ENCODE assay signal across 8 mouse cellular contexts in the genomic region with DNA sequence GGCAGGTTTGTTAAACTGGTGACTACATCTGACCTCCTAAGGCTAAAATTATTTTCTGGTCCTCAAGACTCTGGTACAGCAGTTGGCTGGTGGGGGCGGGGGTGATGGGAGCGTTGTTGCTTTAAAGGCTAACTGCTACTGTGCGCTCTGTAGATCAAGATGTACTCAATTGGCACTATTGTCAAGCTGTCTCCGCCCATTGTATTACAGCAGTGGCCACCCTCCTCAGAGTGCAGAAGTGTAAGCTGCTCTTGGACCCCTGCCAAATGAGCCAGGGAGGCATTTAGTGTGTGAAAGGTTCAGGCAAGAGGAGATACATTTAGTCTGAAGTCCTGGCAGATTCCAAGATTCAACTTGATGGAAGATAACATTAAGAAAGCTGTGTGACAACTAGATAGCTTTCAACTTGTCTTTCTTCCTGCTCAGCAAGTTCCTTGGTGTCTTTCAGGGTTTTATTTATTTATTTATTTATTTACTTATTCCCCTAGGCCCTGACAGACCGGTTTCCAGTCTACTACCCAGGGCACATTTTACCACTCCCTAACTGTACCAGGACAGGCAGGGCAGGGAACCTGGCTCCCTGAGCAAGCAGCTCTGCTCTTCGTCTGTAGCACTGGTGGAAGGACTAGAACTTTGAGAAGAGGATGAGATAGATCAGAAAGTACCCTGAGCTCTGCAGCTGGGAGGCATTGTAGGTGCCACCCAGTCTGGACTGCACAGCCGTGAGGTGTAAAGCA.
DNase-seq lines count a peak whose midpoint lies in the region; ATAC-seq and TF ChIP-seq lines count a peak whose summit lies in the region.

No protein-coding gene starts in this region.

- peaks cover 33% of the 10 kb centered on the region for H3K27me3 ChIP-seq in embryonic facial prominence, embryonic 15.5 days
- H3K27me3 ChIP-seq in hindbrain, embryonic 16.5 days (replicated peaks; ENCODE audit: control insufficient read depth, insufficient read depth, low read length) = no peaks in the 10 kb centered on the region
- H3K27me3 ChIP-seq in stomach, postnatal 0 days (ENCODE audit: control insufficient read depth, insufficient read depth, low read length) = no peaks in the 10 kb centered on the region

- no peak overlapping the region for H3K4me2 ChIP-seq in embryonic facial prominence, embryonic 15.5 days (replicated peaks)
- H3K4me2 ChIP-seq in hindbrain, embryonic 16.5 days (ENCODE audit: low read length) = peak overlapping the region; percentile 79
- H3K4me2 ChIP-seq in stomach, postnatal 0 days (replicated peaks; ENCODE audit: low read depth) = no peak overlapping the region; the same call in 1 of the 2 replicates

- no peaks in the 10 kb centered on the region for H3K36me3 ChIP-seq in embryonic facial prominence, embryonic 15.5 days
- no peaks in the 10 kb centered on the region for H3K36me3 ChIP-seq in hindbrain, embryonic 16.5 days (ENCODE audit: control insufficient read depth, insufficient read depth, low read length)
- no peaks in the 10 kb centered on the region for H3K36me3 ChIP-seq in stomach, postnatal 0 days (ENCODE audit: control insufficient read depth, insufficient read depth, low read length)

- no peaks in the 10 kb centered on the region for H3K9me3 ChIP-seq in embryonic facial prominence, embryonic 15.5 days (replicated peaks)
- H3K9me3 ChIP-seq in hindbrain, embryonic 16.5 days (ENCODE audit: control insufficient read depth, low read length) = no peaks in the 10 kb centered on the region
- no peaks in the 10 kb centered on the region for H3K9me3 ChIP-seq in stomach, postnatal 0 days (ENCODE audit: control insufficient read depth, low read length)

- ATAC-seq in embryonic facial prominence, embryonic 15.5 days (ENCODE audit: insufficient number of reproducible peaks, low FRiP score, low TSS enrichment, low read depth) = peak; percentile 70; the same call in 1 of the 2 replicates
- ATAC-seq in hindbrain, embryonic 16.5 days = peak; percentile 21; the same call in 1 of the 2 replicates
- ATAC-seq in stomach, postnatal 0 days (ENCODE audit: low FRiP score, low TSS enrichment) = peak; percentile 85

- DNase-seq in gastrocnemius, postnatal 25 days = peak; percentile 21
- DNase-seq in gastrocnemius, postnatal 36 days = no peak
- DNase-seq in Muller cell, postnatal 12 days (ENCODE audit: inconsistent ontology term) = peak; percentile 24
- DNase-seq in lung, postnatal 4 days = peak; percentile 63 to 78
- DNase-seq in stomach, postnatal 0 days (ENCODE audit: low spot score) = peak; percentile 79
- DNase-seq in frontal cortex, postnatal 25 days (ENCODE audit: low spot score in 2 of 2) = no peak

- peaks cover 13% of the 10 kb centered on the region for H3K4me1 ChIP-seq in embryonic facial prominence, embryonic 15.5 days
- peaks cover 32% of the 10 kb centered on the region for H3K4me1 ChIP-seq in hindbrain, embryonic 16.5 days (ENCODE audit: control insufficient read depth, insufficient read depth, low read depth, low read length)
- no peaks in the 10 kb centered on the region for H3K4me1 ChIP-seq in stomach, postnatal 0 days (replicated peaks; ENCODE audit: control insufficient read depth, insufficient read depth)

- no peak overlapping the region for H3K9ac ChIP-seq in embryonic facial prominence, embryonic 15.5 days
- H3K9ac ChIP-seq in hindbrain, embryonic 16.5 days (ENCODE audit: low read depth, low read length) = no peak overlapping the region
- H3K9ac ChIP-seq in stomach, postnatal 0 days (ENCODE audit: low read length) = no peak overlapping the region

- H3K4me3 ChIP-seq in embryonic facial prominence, embryonic 15.5 days (replicated peaks) = no peak overlapping the region
- H3K4me3 ChIP-seq in hindbrain, embryonic 16.5 days (ENCODE audit: low read length) = no peak overlapping the region
- no peak overlapping the region for H3K4me3 ChIP-seq in stomach, postnatal 0 days (ENCODE audit: low read depth, low read length)

- peak overlapping the region; percentile 17; the same call in 1 of the 2 replicates for H3K27ac ChIP-seq in embryonic facial prominence, embryonic 15.5 days (replicated peaks)
- H3K27ac ChIP-seq in hindbrain, embryonic 16.5 days (ENCODE audit: low read depth, low read length) = no peak overlapping the region
- H3K27ac ChIP-seq in stomach, postnatal 0 days (replicated peaks) = peak overlapping the region; percentile 78

- intact Hi-C loops in gastrocnemius, postnatal 36 days (cut with DNase I) = no loop called here

- WGBS in embryonic facial prominence, embryonic 15.5 days = 44% methylated on average over 7 of the region's 7 CpGs
- 31% methylated on average over 7 of the region's 7 CpGs for WGBS in hindbrain, embryonic 16.5 days
- 37% methylated on average over 7 of the region's 7 CpGs for WGBS in stomach, postnatal 0 days

- no peak for TF ChIP-seq CTCF in stomach, postnatal 0 days (IDR thresholded peaks at IDR 0.05; ENCODE audit: low read depth)

- peak; percentile 84 for TF ChIP-seq EP300 in stomach, postnatal 0 days (optimal IDR thresholded peaks at IDR 0.05)

Comparison
In these comparisons a context has a peak if more than half of its experiments do, and no peak if none do; other contexts are left out.
1. DNase-seq: peak in gastrocnemius, postnatal 25 days (single experiment), Muller cell, postnatal 12 days (single experiment), lung, postnatal 4 days (2 of 2) and stomach, postnatal 0 days (single experiment); none in gastrocnemius, postnatal 36 days (0 of 2) and frontal cortex, postnatal 25 days (0 of 2).
2. ATAC-seq: peak in every context shown above with its lines; median percentile 85 in stomach, postnatal 0 days; 70 in embryonic facial prominence, embryonic 15.5 days; 21 in hindbrain, embryonic 16.5 days.